Mouse (Mus musculus) liver, postnatal 0 days (tissue): Measurements from ENCODE around the gene Stradb.
A peak's percentile ranks its signal among the peaks of the same experiment; 100 is the strongest.

Source experiments
- CTCF ChIP-seq: sonication (generic); IDR thresholded peaks from 2 replicates; pipeline ENCODE4 v1.5.1; 2016; ENCODE audit warnings: antibody characterized with exemption, low read depth
- EP300 ChIP-seq: IDR thresholded peaks from 2 replicates; pipeline ENCODE4 v1.6.1; 2016; ENCODE audit warnings: antibody characterized with exemption, low read depth, mild to moderate bottlenecking

- peak; percentile 52 for TF ChIP-seq CTCF
- TF ChIP-seq EP300, result no peak
Observed at GRCm38 (mm10) chr1:58993723-58994122, 20.4 kb downstream of the Stradb start.
